Mouse (Mus musculus): ENCODE results near the gene Gm14434.
"Not testable (repeated sequence)": the region's sequence is repeated elsewhere in the genome, so short reads cannot be mapped to it uniquely, and the experiment has no call there.

Gene Gm14434

DNA sequence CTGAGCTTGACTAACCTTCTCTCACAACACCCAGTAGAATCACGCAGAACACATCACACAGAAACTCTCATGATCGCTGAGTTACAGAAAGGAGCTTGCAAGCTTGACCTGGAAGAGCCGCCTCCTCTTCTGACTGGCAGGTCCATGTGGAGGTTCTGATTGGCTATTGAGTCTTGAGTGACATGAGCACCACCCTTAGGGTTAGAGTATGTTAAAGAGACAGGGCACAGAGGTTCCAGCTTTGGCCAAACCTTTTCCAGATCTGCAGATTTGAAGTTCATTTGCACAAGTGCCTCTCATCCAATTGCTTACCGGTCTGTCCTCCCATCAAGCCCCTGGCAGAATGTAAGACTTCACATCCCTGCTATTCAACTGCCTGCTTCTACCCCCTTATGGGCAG, at the start of gene Gm14434:
TSS of gene Gm14434 (minus strand) at position 101 of the 400 bp plus-strand sequence.
- DNase-seq (ENCODE audit: low spot score) = not testable (repeated sequence)

DNA sequence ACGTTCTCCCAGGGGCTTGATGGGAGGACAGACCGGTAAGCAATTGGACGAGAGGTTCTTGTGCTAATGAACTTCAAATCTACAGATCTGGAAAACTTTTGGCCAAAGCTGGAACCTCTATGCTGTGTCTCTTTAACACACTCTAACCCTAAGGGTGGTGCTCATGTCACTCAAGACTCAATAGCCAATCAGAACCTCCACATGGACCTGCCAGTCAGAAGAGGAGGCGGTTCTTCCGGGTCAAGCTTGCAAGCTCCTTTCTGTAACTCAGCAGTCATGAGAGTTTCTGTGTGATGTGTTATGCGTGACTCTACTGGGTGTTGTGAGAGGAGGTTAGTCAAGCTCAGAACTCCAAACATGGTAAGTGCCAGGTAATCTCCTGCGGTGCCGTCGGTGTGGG, 34.2 kb upstream of the Gm14434 start, which contains the start of gene Zfp967:
TSS of gene Zfp967 (plus strand) at position 301 of the 400 bp plus-strand sequence.
- not testable (repeated sequence) for DNase-seq (ENCODE audit: low spot score)

DNA sequence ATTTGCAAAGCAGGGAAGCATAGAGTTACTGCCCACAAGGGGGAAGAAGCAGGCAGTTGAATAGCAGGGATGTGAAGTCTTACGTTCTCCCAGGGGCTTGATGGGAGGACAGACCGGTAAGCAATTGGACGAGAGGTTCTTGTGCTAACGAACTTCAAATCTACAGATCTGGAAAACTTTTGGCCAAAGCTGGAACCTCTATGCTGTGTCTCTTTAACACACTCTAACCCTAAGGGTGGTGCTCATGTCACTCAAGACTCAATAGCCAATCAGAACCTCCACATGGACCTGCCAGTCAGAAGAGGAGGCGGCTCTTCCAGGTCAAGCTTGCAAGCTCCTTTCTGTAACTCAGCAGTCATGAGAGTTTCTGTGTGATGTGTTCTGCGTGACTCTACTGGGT, 63.3 kb downstream of the Gm14434 start, which contains the start of gene Gm14435:
TSS of gene Gm14435 (plus strand) at position 301 of the 400 bp plus-strand sequence.
- not testable (repeated sequence) for DNase-seq (ENCODE audit: low spot score)
